Comparison of ENCODE assay signal across 8 mouse cellular contexts in the genomic region with DNA sequence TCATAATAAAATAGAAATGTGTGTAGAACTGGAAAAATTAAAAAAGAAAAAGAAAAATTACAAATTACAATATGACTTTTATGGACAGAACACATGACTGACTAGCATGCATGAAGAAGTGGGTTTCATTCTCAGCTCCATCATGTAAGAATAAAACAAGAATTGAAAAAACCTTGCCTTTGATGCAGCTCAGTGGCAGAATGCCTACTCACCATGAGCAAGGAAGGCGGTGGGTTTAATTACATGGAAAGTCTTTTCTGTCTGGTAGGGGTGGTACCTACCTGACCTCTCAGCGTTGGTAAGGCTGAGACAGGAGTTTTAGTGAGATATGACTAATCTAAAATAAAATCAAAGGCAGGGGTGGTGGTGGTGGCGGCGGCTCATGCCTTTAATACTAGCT. TPM values are rescaled to one million over a fixed set of nuclear protein-coding genes. Genes with fewer than 3 reads are reported as not detected.
DNase-seq lines count a peak whose midpoint lies in the region; ATAC-seq and TF ChIP-seq lines count a peak whose summit lies in the region.
"Had no signal": no experiment of that assay in that cellular context is flagged by ENCODE, and none has a peak within 500 bp of the region (broad histone marks: within the 10 kb centered on the region; RNA-seq: fewer than 3 reads in every experiment).

No protein-coding gene starts in this region.

- no peak for TF ChIP-seq POLR2A in spleen, adult 2 months (IDR thresholded peaks at IDR 0.05; ENCODE audit: low read depth, low read length)

- no peaks in the 10 kb centered on the region for H3K9me3 ChIP-seq in forebrain, embryonic 11.5 days (ENCODE audit: control insufficient read depth, low read length)

- TF ChIP-seq CTCF in spleen, adult 2 months (IDR thresholded peaks at IDR 0.05; ENCODE audit: extremely low read depth, insufficient read depth, insufficient read length, insufficient replicate concordance) = no peak

- intact Hi-C loops in left cerebral cortex, postnatal 14 days (cut with DNase I) = loop anchor here (5.0 kb wide), 2 partner anchors 142 to 153 kb away; partner anchors contain the start of gene Klhdc9

- H3K9ac ChIP-seq in forebrain, embryonic 11.5 days (ENCODE audit: low read length) = peak overlapping the region; percentile 35

- ATAC-seq in forebrain, embryonic 11.5 days (replicated peaks; ENCODE audit: low FRiP score) = no peak
- no peak for ATAC-seq in megakaryocyte progenitor cell, adult 5-6 weeks (replicated peaks; ENCODE audit: poor library complexity)

- H3K4me2 ChIP-seq in forebrain, embryonic 11.5 days (ENCODE audit: low read depth, low read length, severe bottlenecking) = peak overlapping the region; percentile 32; the same call in 1 of the 2 replicates

- peak overlapping the region; percentile 37 for H3K4me3 ChIP-seq in spleen, adult 2 months (ENCODE audit: extremely low read depth, insufficient read depth, insufficient read length)
- H3K4me3 ChIP-seq in forebrain, embryonic 11.5 days (ENCODE audit: low read depth, low read length) = peak overlapping the region; percentile 52; the same call in 1 of the 2 replicates

- H3K27ac ChIP-seq in spleen, adult 2 months (ENCODE audit: insufficient read depth, low read length) = no peak overlapping the region
- no peak overlapping the region for H3K27ac ChIP-seq in forebrain, embryonic 11.5 days (ENCODE audit: low read depth, low read length)

- H3K4me1 ChIP-seq in spleen, adult 2 months (ENCODE audit: control insufficient read depth, insufficient read depth, insufficient read length) = peaks cover 5% of the 10 kb centered on the region; the same call in 1 of the 2 replicates
- peaks cover 2% of the 10 kb centered on the region; the same call in 1 of the 2 replicates for H3K4me1 ChIP-seq in forebrain, embryonic 11.5 days (replicated peaks; ENCODE audit: control insufficient read depth, insufficient read depth, low read length)

- H3K27me3 ChIP-seq in spleen, adult 2 months (ENCODE audit: control insufficient read depth, insufficient read depth, low read length) = no peaks in the 10 kb centered on the region
- no peaks in the 10 kb centered on the region for H3K27me3 ChIP-seq in forebrain, embryonic 11.5 days (ENCODE audit: control insufficient read depth, insufficient read depth, low read length)

- DNase-seq in spleen, adult 2 months (ENCODE audit: low read depth in 1 of 2, low spot score in 2 of 2) = no peak
- no peak for DNase-seq in spleen, postnatal 4 days (ENCODE audit: low spot score in 2 of 2)
- DNase-seq in forebrain, embryonic 11.5 days (ENCODE audit: low spot score) = no peak
- peak; percentile 29 for DNase-seq in liver
- DNase-seq in right cerebral cortex, adult 2 months (ENCODE audit: low spot score in 2 of 2) = no peak
- DNase-seq in left cerebral cortex, postnatal 14 days (ENCODE audit: low spot score in 2 of 2) = no peak

- 49% methylated on average over 4 of the region's 4 CpGs for WGBS in spleen, adult 2 months
- WGBS in forebrain, embryonic 11.5 days = 77% methylated on average over 4 of the region's 4 CpGs

- H3K36me3 ChIP-seq in spleen, adult 2 months (ENCODE audit: control insufficient read depth, insufficient read depth, low read length) = no peaks in the 10 kb centered on the region
- H3K36me3 ChIP-seq in forebrain, embryonic 11.5 days (ENCODE audit: control insufficient read depth, insufficient read depth, low read length) = no peaks in the 10 kb centered on the region

RNA-seq across cellular contexts. Expression of gene Alyref2, which starts 1.3 kb away (rescaled TPM):
- 5.1 and 6.7 TPM in 2 replicates for polyA plus RNA-seq in spleen, adult 2 months (2012; rRNA removed)
- 12.5 and 13.5 TPM in 2 replicates for polyA plus RNA-seq in forebrain, embryonic 11.5 days (2014; fragmentation: Nextera tagmentation; extraction: Ambion mirVana)
- 5.1 and 5.8 TPM in 2 replicates for total RNA-seq in megakaryocyte progenitor cell, adult 5-6 weeks (2015)
- total RNA-seq in megakaryocyte progenitor cell, adult 5-6 weeks (2017) = 9.1 and 10.8 TPM in 2 replicates
- 1 to 10 TPM; 4.8 to 5.3 TPM for total RNA-seq in left cerebral cortex, postnatal 14 days (2021)

RNA-seq across cellular contexts. Expression of gene Itln1, which starts 30.5 kb away (rescaled TPM):
- polyA plus RNA-seq in spleen, adult 2 months (2012; rRNA removed) = 1.3 TPM in 1 of 2 replicates, not detected in the other
- polyA plus RNA-seq in forebrain, embryonic 11.5 days (2014; fragmentation: Nextera tagmentation; extraction: Ambion mirVana) = not detected in 2 replicates
- not detected in 2 replicates for total RNA-seq in megakaryocyte progenitor cell, adult 5-6 weeks (2015)
- total RNA-seq in megakaryocyte progenitor cell, adult 5-6 weeks (2017) = not detected in 2 replicates
- not detected for total RNA-seq in left cerebral cortex, postnatal 14 days (2021)
- polyA plus RNA-seq: cortical plate, adult 2 months had no signal

RNA-seq across cellular contexts. Expression of gene Cd244a, which starts 54.4 kb away (rescaled TPM):
- polyA plus RNA-seq in spleen, adult 2 months (2012; rRNA removed) = 5.7 and 6.8 TPM in 2 replicates
- not detected in 2 replicates for polyA plus RNA-seq in forebrain, embryonic 11.5 days (2014; fragmentation: Nextera tagmentation; extraction: Ambion mirVana)
- total RNA-seq in megakaryocyte progenitor cell, adult 5-6 weeks (2015) = 5.0 and 6.5 TPM in 2 replicates
- 6.1 and 9.8 TPM in 2 replicates for total RNA-seq in megakaryocyte progenitor cell, adult 5-6 weeks (2017)
- not detected for total RNA-seq in left cerebral cortex, postnatal 14 days (2021)

Comparison
In these comparisons a context has a peak if more than half of its experiments do, and no peak if none do; other contexts are left out.
1. RNA of gene Cd244a, which starts 54.4 kb away (total RNA-seq): 5.0 to 9.8 TPM in megakaryocyte progenitor cell, adult 5-6 weeks; not detected in left cerebral cortex, postnatal 14 days; every median in the first group is over 4 times any median in the second.